Mouse (Mus musculus): Measurements from ENCODE around the gene Kcnip4. TPM values are rescaled to one million over a fixed set of nuclear protein-coding genes. Genes with fewer than 3 reads are reported as not detected.

The Kcnip4 gene
- polyA plus RNA-seq, 1 experiment from 2014 or later = 21.2 TPM

DNA sequence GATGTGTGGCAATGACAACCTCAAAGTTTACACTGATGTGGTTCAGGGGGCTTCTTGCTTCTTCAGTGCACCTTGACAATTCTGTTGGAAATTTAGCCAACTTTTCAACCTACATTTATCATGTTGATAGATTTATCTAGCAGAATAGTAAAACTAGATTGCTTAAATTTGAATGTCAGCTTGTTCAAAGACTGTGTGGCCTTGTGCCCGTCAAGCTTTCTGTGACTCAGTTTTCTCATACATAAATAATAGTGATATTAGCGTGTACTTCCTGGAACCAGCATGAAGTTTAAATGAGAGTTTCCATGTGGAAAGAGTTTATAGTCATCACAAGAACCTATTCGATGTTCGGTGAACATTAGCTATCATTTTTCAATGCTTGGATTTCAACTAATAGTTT lies 1112.4 kb downstream of the Kcnip4 start:
- Histone ChIP-seq H3K4me1 (replicated peaks) (no peaks in the 10 kb centered on the region), H3K4me3 (no peak overlapping the region), H3K27ac (replicated peaks) (no peak overlapping the region), H3K9me3 (no peaks in the 10 kb centered on the region), H3K36me3 (no peaks in the 10 kb centered on the region), H3K9ac (no peak overlapping the region), H3K27me3 (no peaks in the 10 kb centered on the region), H3K4me2 (no peak overlapping the region)
- ATAC-seq (ENCODE audit: low FRiP score, low read depth) = no peak
- WGBS = 94% methylated on average over 4 of the region's 4 CpGs

DNA sequence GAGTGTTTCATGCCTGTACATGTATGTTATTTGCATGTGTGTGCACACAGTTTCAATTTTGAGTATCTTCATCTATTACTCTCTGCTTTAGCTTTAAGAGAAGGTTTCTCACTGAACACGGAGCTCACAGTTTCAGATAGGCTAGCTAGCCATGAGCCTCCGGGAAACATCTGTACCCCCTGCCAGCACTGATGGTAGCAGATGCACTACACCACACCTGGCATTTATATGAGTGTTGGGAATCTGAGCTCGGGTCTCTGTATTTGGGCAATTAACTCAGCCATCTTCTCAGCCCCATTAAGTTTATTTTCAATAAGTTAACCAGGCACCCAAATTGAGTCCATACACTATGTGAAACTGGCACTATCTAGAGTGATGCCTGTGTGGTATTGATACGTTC lies 1113.2 kb downstream of the Kcnip4 start:
- H3K4me1 ChIP-seq (replicated peaks) = no peaks in the 10 kb centered on the region
- no peaks in the 10 kb centered on the region for H3K27me3 ChIP-seq
- no peak overlapping the region for H3K4me2 ChIP-seq
- H3K36me3 ChIP-seq = no peaks in the 10 kb centered on the region
- 70% methylated on average over 4 of the region's 4 CpGs for WGBS
- ATAC-seq (ENCODE audit: low FRiP score, low read depth) = no peak
- H3K9ac ChIP-seq = no peak overlapping the region
- no peak overlapping the region for H3K4me3 ChIP-seq
- H3K27ac ChIP-seq (replicated peaks) = no peak overlapping the region
- H3K9me3 ChIP-seq = no peaks in the 10 kb centered on the region

DNA sequence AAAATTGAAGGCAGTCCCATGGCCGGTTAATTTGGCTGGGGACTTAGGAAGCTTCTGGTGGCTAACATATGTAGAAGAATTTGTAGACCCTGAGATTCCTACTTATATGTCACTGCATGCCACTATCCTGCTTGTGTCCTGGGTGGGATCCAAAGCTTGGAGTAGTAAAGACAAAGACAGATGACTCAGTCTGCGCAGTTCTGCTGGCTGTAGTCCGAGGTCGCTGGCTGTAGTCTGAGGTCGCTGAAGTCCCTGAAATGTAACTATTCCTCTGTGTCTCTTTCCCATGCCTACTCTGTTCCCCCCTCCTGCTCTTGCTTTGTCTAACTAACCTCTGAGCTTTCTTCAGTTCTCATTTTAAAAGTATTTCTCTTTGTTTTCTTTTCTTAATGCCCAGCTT lies 1114.4 kb downstream of the Kcnip4 start:
- Histone ChIP-seq H3K4me3 (no peak overlapping the region), H3K27me3 (no peaks in the 10 kb centered on the region), H3K36me3 (no peaks in the 10 kb centered on the region), H3K27ac (replicated peaks) (no peak overlapping the region), H3K9me3 (no peaks in the 10 kb centered on the region), H3K4me2 (no peak overlapping the region), H3K9ac (no peak overlapping the region), H3K4me1 (replicated peaks) (no peaks in the 10 kb centered on the region)
- no peak for ATAC-seq (ENCODE audit: low FRiP score, low read depth)
- WGBS = 69% methylated on average over 5 of the region's 5 CpGs

DNA sequence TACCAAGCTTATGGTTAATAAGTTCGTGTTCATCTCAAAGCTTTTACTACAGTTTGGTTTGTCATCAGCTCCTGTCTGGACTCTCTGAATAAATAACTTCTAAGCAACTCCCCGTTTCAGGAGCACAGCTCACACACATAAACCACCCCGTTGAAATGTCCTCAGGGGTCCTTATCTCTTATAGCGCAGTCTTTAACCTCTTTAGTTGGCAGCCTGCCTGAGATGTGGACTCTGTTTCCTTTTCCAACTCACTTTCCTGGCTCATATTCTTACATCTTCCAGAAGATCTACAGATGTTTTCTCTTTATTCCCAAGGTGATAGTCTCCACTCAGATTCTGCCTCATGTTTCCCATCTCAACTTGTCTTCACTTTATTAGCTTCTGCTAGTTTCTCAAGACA lies 1116.4 kb downstream of the Kcnip4 start:
- no peak for ATAC-seq (ENCODE audit: low FRiP score, low read depth)
- Histone ChIP-seq H3K4me3 (no peak overlapping the region), H3K27me3 (no peaks in the 10 kb centered on the region), H3K4me1 (replicated peaks) (no peaks in the 10 kb centered on the region), H3K27ac (replicated peaks) (no peak overlapping the region), H3K4me2 (no peak overlapping the region), H3K36me3 (no peaks in the 10 kb centered on the region; the same call in 1 of the 2 replicates), H3K9ac (no peak overlapping the region), H3K9me3 (no peaks in the 10 kb centered on the region)
- 83% methylated on average over 4 of the region's 4 CpGs for WGBS

DNA sequence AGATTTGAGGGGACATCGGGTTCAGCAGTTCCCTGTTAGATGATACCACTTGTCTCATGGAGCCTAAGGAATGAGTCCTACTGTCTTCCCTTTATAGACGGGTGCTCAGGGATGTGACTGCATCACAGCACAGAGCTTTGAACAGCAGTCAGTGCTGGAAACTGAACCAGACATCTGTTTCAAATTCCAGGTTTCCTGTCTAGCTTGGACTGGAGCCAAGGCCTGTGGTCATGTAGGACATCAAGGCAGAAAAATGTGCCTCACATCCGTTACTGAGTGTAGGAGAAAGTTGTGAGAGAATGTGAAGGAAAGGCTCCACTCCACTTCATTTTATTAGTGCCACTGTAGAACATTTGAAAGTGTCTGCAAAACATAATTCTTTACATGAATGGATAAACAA lies 1122.2 kb downstream of the Kcnip4 start:
- H3K9me3 ChIP-seq = no peaks in the 10 kb centered on the region
- ATAC-seq (ENCODE audit: low FRiP score, low read depth) = no peak
- WGBS = 81% methylated on average over 3 of the region's 3 CpGs
- no peaks in the 10 kb centered on the region for H3K27me3 ChIP-seq
- no peak overlapping the region for H3K4me2 ChIP-seq
- no peaks in the 10 kb centered on the region for H3K4me1 ChIP-seq (replicated peaks)
- H3K4me3 ChIP-seq = no peak overlapping the region
- H3K36me3 ChIP-seq = no peaks in the 10 kb centered on the region; the same call in 1 of the 2 replicates
- H3K9ac ChIP-seq = no peak overlapping the region
- no peak overlapping the region for H3K27ac ChIP-seq (replicated peaks)

DNA sequence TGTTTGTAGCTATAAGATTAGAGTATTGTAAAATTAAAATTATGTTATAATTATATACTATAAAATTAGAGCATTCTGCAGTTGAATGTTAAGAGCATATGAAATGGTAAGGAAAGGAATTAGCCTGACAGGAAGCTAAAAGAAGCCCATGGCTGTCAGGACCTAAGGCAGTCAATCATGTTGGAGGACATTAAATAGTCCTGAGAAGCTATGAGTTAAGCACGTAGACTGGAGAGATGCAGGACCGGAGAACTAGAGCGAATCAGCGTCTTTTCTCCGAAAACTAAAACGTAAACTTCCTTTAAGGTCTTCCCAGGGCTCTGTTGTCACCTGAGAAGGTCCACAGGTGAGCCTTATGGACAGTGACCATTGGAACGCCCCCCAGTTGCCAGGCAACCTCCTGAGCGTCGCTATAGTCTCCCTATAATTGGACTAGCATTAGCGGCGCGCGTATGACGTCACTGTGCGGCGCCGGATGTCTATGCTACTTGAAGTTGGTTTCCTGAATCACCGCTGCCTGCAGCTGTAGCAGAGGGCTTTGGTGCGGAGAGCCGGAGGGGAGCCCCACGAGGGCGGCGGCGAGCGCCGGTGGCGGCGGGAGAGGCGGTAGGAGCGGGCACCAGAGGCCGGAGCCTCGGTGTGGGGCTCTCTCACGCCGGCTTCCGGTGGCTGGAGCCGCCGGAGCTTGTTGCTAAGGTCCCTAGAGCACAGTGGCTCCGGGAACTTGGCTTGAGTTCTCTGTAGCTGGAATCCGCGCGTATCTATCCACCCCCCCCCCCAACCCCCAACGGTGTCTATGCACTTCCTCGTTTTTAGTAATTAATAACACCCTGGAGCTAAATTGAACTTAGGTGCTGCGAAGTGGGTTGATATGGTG lies 1152.6 kb downstream of the Kcnip4 start:
- WGBS = under 1% methylated on average over 44 of the region's 44 CpGs
- peak overlapping the region; percentile 74 for H3K27ac ChIP-seq (replicated peaks)
- peak overlapping the region; percentile 86 for H3K4me3 ChIP-seq
- H3K9me3 ChIP-seq = no peaks in the 10 kb centered on the region
- H3K9ac ChIP-seq = peak overlapping the region; percentile 70
- peaks cover 15% of the 10 kb centered on the region for H3K36me3 ChIP-seq
- peak overlapping the region; percentile 67 for H3K4me2 ChIP-seq
- H3K27me3 ChIP-seq = no peaks in the 10 kb centered on the region
- ATAC-seq (ENCODE audit: low FRiP score, low read depth) = peak; percentile 100
- H3K4me1 ChIP-seq (replicated peaks) = peaks cover 10% of the 10 kb centered on the region

DNA sequence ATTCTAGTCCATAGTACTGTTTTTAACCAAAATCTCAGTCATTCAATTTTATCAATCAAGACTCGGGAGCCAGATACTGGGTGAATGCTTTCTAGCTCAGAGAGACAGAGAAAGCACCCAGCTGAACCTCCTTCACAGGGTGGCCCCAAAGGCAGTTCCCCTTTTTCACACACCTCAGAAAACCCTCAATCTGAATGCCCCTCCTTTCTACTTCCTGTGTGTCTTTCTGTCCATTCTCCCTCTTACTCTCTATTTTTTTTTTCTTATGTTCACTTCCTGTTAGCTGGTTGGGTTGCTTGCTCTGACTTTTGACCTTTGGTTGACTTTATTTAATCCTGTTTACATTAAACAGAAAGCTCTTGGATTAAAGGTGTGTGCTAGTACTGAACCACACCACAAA lies 1175.4 kb downstream of the Kcnip4 start:
- Histone ChIP-seq H3K4me2 (no peak overlapping the region), H3K4me3 (no peak overlapping the region), H3K4me1 (replicated peaks) (no peaks in the 10 kb centered on the region), H3K9me3 (no peaks in the 10 kb centered on the region), H3K36me3 (no peaks in the 10 kb centered on the region), H3K27me3 (no peaks in the 10 kb centered on the region), H3K9ac (no peak overlapping the region), H3K27ac (replicated peaks) (no peak overlapping the region)
- ATAC-seq (ENCODE audit: low FRiP score, low read depth) = no peak
- 85% methylated on average over 1 of the region's 1 CpGs for WGBS

DNA sequence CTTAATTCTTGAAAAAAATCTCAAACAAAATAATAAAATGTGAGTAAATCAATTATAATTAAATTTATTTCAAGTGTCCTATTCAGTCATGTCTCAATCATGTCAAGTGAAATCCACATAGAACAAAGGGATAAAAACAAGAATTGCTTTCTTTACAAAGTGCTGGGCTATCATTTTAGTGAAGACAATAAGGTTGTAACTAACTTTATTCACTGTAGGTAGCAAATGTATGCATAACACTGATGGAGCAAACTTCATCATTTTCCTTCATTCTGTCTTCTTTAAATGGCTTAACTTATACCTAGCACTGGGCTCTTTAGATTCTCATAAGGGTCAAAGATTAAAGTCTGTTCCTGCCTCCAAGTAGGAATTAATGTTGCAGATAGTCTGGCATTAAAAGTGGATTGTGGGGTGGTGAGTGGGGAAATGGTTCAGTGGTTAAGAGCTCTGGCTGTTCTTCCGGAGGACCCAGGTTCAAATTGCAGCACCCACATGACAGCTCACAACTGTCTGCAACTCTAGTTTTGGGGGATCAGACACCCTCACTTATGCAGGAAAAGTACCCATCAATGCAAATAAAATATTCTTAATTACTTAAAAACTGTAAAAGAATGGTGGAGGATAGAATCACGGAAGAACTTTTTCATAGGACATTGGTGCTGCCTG lies 1178.6 kb downstream of the Kcnip4 start:
- H3K4me3 ChIP-seq = no peak overlapping the region
- no peak overlapping the region for H3K9ac ChIP-seq
- WGBS = 93% methylated on average over 2 of the region's 2 CpGs
- ATAC-seq (ENCODE audit: low FRiP score, low read depth) = peak; percentile 19; the same call in 1 of the 2 replicates
- H3K36me3 ChIP-seq = no peaks in the 10 kb centered on the region
- H3K4me1 ChIP-seq (replicated peaks) = no peaks in the 10 kb centered on the region
- H3K4me2 ChIP-seq = no peak overlapping the region
- no peaks in the 10 kb centered on the region for H3K9me3 ChIP-seq
- H3K27ac ChIP-seq (replicated peaks) = no peak overlapping the region
- no peaks in the 10 kb centered on the region for H3K27me3 ChIP-seq

DNA sequence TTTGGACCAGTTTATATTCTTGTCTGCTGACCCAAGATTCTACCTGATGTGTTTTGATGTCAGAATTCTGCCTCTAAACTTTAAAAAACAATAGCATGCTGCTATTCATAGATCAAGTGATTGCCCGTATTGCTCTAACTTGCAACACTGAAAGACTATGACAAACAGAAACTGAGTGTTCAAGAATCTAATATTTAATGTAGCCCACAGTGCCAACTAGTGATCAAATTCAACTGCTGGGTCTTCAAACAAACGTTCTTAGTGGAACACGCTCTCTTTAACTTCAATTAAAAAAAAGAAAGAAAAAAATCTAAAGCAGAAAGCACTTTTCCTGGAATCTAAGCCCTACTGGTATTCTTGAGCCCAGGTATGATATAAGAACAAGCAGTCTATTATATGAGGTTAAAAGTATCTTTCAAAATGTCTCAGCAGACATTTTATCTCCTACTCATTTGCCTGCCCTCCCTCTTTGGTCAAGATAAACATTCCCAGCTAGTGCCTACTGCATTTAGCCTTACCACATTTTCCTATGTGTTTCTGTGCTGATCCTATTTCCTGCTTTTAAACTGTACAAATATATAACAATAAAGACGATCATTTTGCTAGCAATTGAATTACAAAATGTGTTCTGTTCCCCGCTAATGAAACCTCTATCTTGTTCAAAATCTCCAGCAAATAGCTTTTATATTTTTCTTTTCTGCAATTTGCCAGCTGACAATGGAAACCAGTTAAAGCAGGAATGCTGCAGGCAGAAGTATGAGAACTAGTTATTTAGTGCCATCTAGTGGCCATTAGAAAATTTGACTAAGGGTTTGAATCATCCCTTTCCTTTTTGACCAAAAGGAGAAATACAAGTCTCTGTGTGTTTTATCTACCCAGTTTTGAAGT lies 1179.4 kb downstream of the Kcnip4 start:
- no peaks in the 10 kb centered on the region for H3K4me1 ChIP-seq (replicated peaks)
- no peak overlapping the region for H3K4me3 ChIP-seq
- H3K9ac ChIP-seq = no peak overlapping the region
- 46% methylated on average over 5 of the region's 5 CpGs for WGBS
- H3K27me3 ChIP-seq = no peaks in the 10 kb centered on the region
- H3K4me2 ChIP-seq = no peak overlapping the region
- no peaks in the 10 kb centered on the region for H3K9me3 ChIP-seq
- H3K27ac ChIP-seq (replicated peaks) = peak overlapping the region; percentile 62; the same call in 1 of the 2 replicates
- peak; percentile 79 for ATAC-seq (ENCODE audit: low FRiP score, low read depth)
- H3K36me3 ChIP-seq = no peaks in the 10 kb centered on the region

DNA sequence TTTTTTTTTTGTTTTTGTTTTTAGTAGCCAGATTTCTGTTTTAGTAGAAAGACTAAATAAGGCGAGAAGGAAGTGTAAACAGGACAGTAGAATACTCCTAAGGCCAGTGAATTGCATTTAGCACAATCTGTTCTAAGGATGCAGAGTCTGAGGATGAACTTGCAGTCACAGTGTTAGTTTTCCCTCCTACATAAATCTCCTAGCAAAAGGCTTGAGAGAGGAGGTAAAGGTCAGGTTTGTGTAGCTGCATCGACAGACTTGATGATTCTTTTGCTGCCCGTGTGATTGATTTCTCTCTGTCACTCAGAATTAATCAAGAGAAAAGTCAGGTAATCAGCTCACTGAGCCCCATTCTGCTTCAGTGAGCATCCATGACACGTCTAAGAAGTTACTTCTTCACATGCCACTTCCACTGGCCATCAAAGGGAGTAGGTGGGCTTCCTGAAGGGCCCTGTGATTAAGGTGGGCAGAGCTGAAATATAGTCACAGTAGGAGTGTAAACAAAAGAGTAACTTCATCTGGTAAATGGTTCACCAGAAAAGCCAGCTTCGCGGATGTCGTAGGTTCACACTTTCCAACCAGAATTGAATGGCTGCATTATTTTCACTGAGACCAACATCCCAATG lies 1183.8 kb downstream of the Kcnip4 start:
- Histone ChIP-seq H3K9ac (no peak overlapping the region), H3K4me1 (replicated peaks) (no peaks in the 10 kb centered on the region), H3K27ac (replicated peaks) (no peak overlapping the region), H3K4me2 (no peak overlapping the region), H3K4me3 (no peak overlapping the region), H3K36me3 (no peaks in the 10 kb centered on the region), H3K9me3 (no peaks in the 10 kb centered on the region), H3K27me3 (no peaks in the 10 kb centered on the region)
- WGBS = 48% methylated on average over 7 of the region's 7 CpGs
- no peak for ATAC-seq (ENCODE audit: low FRiP score, low read depth)

Measured in hindbrain, embryonic 15.5 days (tissue).